Mouse (Mus musculus): ENCODE results near the gene Zdhhc7. TPM values are rescaled to one million over a fixed set of nuclear protein-coding genes. Genes with fewer than 3 reads are reported as not detected.

Zdhhc7 gene
- polyA plus RNA-seq, 1 experiment from 2014 or later = 24.7 TPM

DNA sequence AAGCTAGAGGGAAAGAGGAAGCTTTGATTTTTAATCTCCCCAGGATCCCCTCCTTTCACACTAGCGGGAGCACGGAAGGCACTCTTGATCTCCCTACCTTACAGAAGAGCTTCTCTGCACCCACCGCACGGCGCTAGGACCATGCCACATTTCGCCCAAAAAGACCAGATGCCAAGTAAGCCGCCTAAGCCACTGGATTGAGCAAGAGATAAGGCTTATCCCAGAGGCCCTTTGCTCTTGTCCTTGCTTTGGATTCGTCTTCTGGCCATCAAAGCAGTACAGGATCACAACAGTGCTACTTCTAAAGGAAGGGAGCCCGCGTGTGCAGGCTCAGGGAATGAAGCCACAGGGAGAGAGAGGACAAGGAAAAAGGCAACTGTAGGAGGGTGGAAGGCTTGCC is 6.5 kb downstream of the Zdhhc7 start:
- no peak for ATAC-seq (replicated peaks; ENCODE audit: insufficient number of reproducible peaks, low FRiP score, low TSS enrichment)
- Histone ChIP-seq H3K4me2 (no peak overlapping the region), H3K36me3 (ENCODE audit: control insufficient read depth, insufficient read depth, low read length) (0 out of 2 replicates have a peak, but pooled peaks cover 4% of the 10 kb centered on the region), H3K27ac (ENCODE audit: low read depth, low read length) (no peak overlapping the region), H3K9ac (ENCODE audit: low read depth, low read length) (no peak overlapping the region), H3K4me3 (ENCODE audit: low read depth, low read length) (no peak overlapping the region), H3K9me3 (replicated peaks; ENCODE audit: control insufficient read depth, low read length) (no peaks in the 10 kb centered on the region), H3K4me1 (ENCODE audit: control insufficient read depth, insufficient read depth, low read length) (peaks cover under 1% of the 10 kb centered on the region; the same call in 1 of the 2 replicates), H3K27me3 (ENCODE audit: control insufficient read depth, insufficient read depth, low read length) (no peaks in the 10 kb centered on the region)
- WGBS (ENCODE audit: insufficient replicate concordance) = 86% methylated on average over 10 of the region's 10 CpGs

DNA sequence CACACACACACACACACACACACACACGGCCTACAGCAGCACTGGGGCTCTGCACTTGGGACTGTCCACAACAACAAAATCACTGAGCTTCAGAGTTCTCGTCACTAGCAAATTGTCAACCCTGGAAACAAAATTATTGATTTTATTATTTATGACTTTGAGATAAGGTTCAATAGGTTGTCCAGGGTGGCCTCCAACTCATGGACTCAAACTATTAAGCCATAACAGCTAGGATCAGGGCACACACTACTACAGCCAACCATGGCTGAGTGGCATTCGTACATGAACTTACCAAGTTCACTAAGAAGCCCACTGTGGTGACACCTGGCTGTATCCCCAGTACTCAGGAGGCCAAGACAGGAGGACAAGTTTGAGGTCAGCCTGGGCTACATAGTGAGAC is 8.2 kb downstream of the Zdhhc7 start:
- H3K4me3 ChIP-seq (ENCODE audit: low read depth, low read length) = no peak overlapping the region
- H3K27ac ChIP-seq (ENCODE audit: low read depth, low read length) = no peak overlapping the region
- H3K27me3 ChIP-seq (ENCODE audit: control insufficient read depth, insufficient read depth, low read length) = no peaks in the 10 kb centered on the region
- H3K9ac ChIP-seq (ENCODE audit: low read depth, low read length) = no peak overlapping the region
- H3K36me3 ChIP-seq (ENCODE audit: control insufficient read depth, insufficient read depth, low read length) = peaks cover 9% of the 10 kb centered on the region
- no peaks in the 10 kb centered on the region for H3K4me1 ChIP-seq (ENCODE audit: control insufficient read depth, insufficient read depth, low read length)
- H3K9me3 ChIP-seq (replicated peaks; ENCODE audit: control insufficient read depth, low read length) = no peaks in the 10 kb centered on the region
- ATAC-seq (replicated peaks; ENCODE audit: insufficient number of reproducible peaks, low FRiP score, low TSS enrichment) = no peak
- WGBS (ENCODE audit: insufficient replicate concordance) = 90% methylated on average over 3 of the region's 3 CpGs
- no peak overlapping the region for H3K4me2 ChIP-seq

DNA sequence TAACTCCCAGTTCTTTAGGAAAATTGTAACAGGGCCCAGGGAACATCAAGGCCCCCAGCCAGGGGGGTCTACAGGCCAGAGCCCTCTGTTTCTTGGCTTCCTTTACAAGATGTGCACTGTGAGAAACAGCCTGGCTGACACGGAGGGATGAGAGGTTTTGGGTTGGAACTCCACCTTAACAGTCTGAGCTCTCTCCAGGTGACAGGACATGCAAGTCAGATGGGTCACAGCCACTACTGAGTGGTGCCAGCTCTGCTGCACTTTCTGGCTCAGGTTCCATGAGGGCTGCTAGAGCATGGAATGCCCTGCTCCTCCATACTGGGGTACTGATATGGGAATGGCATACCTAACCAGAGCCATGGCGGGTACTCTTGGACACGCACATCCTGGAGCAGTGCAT is 10.2 kb downstream of the Zdhhc7 start:
- H3K36me3 ChIP-seq (ENCODE audit: control insufficient read depth, insufficient read depth, low read length) = peaks cover 25% of the 10 kb centered on the region
- no peak overlapping the region for H3K4me3 ChIP-seq (ENCODE audit: low read depth, low read length)
- no peaks in the 10 kb centered on the region for H3K4me1 ChIP-seq (ENCODE audit: control insufficient read depth, insufficient read depth, low read length)
- ATAC-seq (replicated peaks; ENCODE audit: insufficient number of reproducible peaks, low FRiP score, low TSS enrichment) = no peak
- no peak overlapping the region for H3K4me2 ChIP-seq
- 83% methylated on average over 3 of the region's 3 CpGs for WGBS (ENCODE audit: insufficient replicate concordance)
- H3K27me3 ChIP-seq (ENCODE audit: control insufficient read depth, insufficient read depth, low read length) = no peaks in the 10 kb centered on the region
- H3K9me3 ChIP-seq (replicated peaks; ENCODE audit: control insufficient read depth, low read length) = no peaks in the 10 kb centered on the region
- no peak overlapping the region for H3K27ac ChIP-seq (ENCODE audit: low read depth, low read length)
- H3K9ac ChIP-seq (ENCODE audit: low read depth, low read length) = no peak overlapping the region

DNA sequence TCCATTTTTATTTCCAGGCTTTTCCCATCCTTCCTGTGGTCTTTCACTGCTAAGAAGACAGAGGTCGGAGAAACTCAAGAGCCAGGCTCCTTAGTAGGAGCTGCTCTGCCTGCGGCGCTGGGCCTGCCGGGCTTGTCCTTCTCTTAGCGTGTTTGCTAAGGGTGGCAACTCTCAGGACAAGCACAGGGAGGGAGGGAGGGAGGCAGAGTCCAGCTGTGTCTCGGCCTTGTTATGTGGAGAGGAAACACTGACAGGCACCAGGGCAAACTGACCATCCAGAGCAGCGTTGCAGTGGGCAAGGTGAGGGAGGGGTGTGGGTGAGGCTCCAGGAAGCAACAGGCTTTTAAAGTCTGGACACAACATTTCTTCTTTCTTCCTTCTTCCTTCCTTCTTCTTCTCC is 11.8 kb downstream of the Zdhhc7 start:
- Histone ChIP-seq H3K4me2 (no peak overlapping the region), H3K4me3 (ENCODE audit: low read depth, low read length) (no peak overlapping the region), H3K27ac (ENCODE audit: low read depth, low read length) (no peak overlapping the region), H3K36me3 (ENCODE audit: control insufficient read depth, insufficient read depth, low read length) (peaks cover 32% of the 10 kb centered on the region), H3K9me3 (replicated peaks; ENCODE audit: control insufficient read depth, low read length) (no peaks in the 10 kb centered on the region), H3K9ac (ENCODE audit: low read depth, low read length) (no peak overlapping the region), H3K4me1 (ENCODE audit: control insufficient read depth, insufficient read depth, low read length) (no peaks in the 10 kb centered on the region), H3K27me3 (ENCODE audit: control insufficient read depth, insufficient read depth, low read length) (no peaks in the 10 kb centered on the region)
- ATAC-seq (replicated peaks; ENCODE audit: insufficient number of reproducible peaks, low FRiP score, low TSS enrichment) = no peak
- WGBS (ENCODE audit: insufficient replicate concordance) = 75% methylated on average over 7 of the region's 7 CpGs

DNA sequence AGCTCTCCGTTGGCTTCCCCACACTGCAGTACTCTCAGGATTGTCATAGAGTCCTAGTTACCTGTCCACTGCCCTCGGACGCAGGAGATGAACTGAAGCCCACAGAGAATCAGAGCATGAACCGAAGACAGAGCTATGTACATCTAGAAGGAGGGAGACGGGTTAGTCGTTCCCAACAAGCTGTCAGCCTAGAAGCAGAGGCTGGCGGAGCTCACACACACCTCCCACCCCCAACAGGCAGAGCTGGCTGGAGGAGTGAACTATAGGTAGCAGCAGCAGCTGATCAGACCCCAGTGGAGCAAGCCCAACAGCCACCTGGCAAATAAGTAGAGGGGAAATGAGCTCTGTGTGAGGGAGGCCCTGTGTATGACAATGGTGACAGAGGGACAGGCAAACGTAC is 16.5 kb downstream of the Zdhhc7 start:
- 84% methylated on average over 8 of the region's 8 CpGs for WGBS (ENCODE audit: insufficient replicate concordance)
- Histone ChIP-seq H3K9me3 (replicated peaks; ENCODE audit: control insufficient read depth, low read length) (no peaks in the 10 kb centered on the region), H3K27me3 (ENCODE audit: control insufficient read depth, insufficient read depth, low read length) (no peaks in the 10 kb centered on the region), H3K9ac (ENCODE audit: low read depth, low read length) (no peak overlapping the region), H3K4me3 (ENCODE audit: low read depth, low read length) (no peak overlapping the region), H3K36me3 (ENCODE audit: control insufficient read depth, insufficient read depth, low read length) (peaks cover 36% of the 10 kb centered on the region), H3K4me1 (ENCODE audit: control insufficient read depth, insufficient read depth, low read length) (no peaks in the 10 kb centered on the region), H3K4me2 (no peak overlapping the region), H3K27ac (ENCODE audit: low read depth, low read length) (no peak overlapping the region)
- ATAC-seq (replicated peaks; ENCODE audit: insufficient number of reproducible peaks, low FRiP score, low TSS enrichment) = no peak; the same call in 1 of the 2 replicates

DNA sequence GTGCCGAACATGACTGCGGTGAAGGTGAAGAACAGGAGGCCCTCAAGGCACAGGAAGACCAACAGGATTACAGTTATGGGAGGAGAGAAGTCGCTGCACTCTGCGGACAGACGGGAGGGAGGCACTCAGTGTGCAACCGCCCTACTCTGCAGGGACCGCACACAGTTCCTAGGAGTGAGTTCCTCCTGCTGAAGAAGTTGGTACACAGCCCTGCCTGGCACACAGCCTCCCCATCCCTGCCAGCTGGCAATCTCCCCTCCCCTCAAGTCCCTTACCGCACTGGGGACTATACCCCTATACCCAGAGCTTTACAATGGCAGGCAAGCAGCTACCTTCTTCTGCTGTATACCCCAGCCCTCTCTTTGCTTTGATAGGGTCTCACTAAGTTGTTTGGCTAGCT is 18.0 kb downstream of the Zdhhc7 start:
- no peaks in the 10 kb centered on the region for H3K9me3 ChIP-seq (replicated peaks; ENCODE audit: control insufficient read depth, low read length)
- no peak; the same call in 1 of the 2 replicates for ATAC-seq (replicated peaks; ENCODE audit: insufficient number of reproducible peaks, low FRiP score, low TSS enrichment)
- H3K27ac ChIP-seq (ENCODE audit: low read depth, low read length) = no peak overlapping the region
- no peak overlapping the region for H3K4me2 ChIP-seq
- no peaks in the 10 kb centered on the region for H3K27me3 ChIP-seq (ENCODE audit: control insufficient read depth, insufficient read depth, low read length)
- no peak overlapping the region for H3K9ac ChIP-seq (ENCODE audit: low read depth, low read length)
- H3K36me3 ChIP-seq (ENCODE audit: control insufficient read depth, insufficient read depth, low read length) = peaks cover 31% of the 10 kb centered on the region
- H3K4me3 ChIP-seq (ENCODE audit: low read depth, low read length) = no peak overlapping the region
- WGBS (ENCODE audit: insufficient replicate concordance) = 94% methylated on average over 8 of the region's 8 CpGs
- H3K4me1 ChIP-seq (ENCODE audit: control insufficient read depth, insufficient read depth, low read length) = no peaks in the 10 kb centered on the region

DNA sequence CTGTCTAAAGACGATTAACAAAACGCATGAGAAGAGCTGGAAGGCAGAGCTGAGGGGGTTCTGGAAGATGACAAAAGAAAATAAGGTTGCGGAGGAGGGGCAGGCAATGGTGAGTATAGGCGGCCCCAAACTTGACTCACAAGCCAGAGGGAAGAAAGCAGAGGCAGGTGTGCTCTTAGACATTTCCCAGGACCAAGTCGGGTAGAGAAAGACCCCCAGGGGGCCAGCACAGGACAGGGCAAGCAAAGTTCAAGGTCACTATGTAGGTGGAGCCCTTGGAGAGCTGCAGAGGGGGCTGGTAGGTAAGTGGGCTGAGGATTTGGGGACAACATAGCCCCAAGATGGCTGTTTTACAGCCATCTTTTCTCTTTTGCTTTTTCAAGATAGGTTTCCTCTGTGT is 21.9 kb downstream of the Zdhhc7 start:
- Histone ChIP-seq H3K27ac (ENCODE audit: low read depth, low read length) (no peak overlapping the region), H3K4me2 (no peak overlapping the region), H3K4me1 (ENCODE audit: control insufficient read depth, insufficient read depth, low read length) (no peaks in the 10 kb centered on the region), H3K9ac (ENCODE audit: low read depth, low read length) (no peak overlapping the region), H3K9me3 (replicated peaks; ENCODE audit: control insufficient read depth, low read length) (no peaks in the 10 kb centered on the region), H3K36me3 (ENCODE audit: control insufficient read depth, insufficient read depth, low read length) (peaks cover 8% of the 10 kb centered on the region), H3K4me3 (ENCODE audit: low read depth, low read length) (no peak overlapping the region), H3K27me3 (ENCODE audit: control insufficient read depth, insufficient read depth, low read length) (no peaks in the 10 kb centered on the region; the same call in 1 of the 2 replicates)
- 56% methylated on average over 5 of the region's 5 CpGs for WGBS (ENCODE audit: insufficient replicate concordance)
- ATAC-seq (replicated peaks; ENCODE audit: insufficient number of reproducible peaks, low FRiP score, low TSS enrichment) = no peak

DNA sequence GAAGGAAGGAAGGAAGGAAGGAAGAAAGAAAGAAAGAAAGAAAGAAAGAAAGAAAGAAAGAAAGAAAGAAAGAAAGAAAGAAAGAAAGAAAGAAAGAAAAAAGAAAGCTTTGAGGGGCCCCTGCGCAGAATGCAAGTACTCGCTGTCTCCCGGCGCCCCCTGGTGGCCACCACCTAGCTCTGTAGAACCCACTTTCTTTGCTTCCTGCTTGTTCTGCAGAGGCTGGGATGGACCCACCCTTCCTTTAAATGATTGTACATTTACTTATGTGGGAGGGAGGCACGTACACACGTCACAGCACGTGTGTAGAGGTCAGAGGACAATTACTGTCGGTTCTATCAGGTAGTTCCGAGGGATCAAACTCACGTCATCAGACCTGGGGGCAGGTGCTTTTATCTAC is 23.2 kb downstream of the Zdhhc7 start:
- Histone ChIP-seq H3K9me3 (replicated peaks; ENCODE audit: control insufficient read depth, low read length) (no peaks in the 10 kb centered on the region), H3K9ac (ENCODE audit: low read depth, low read length) (no peak overlapping the region), H3K4me3 (ENCODE audit: low read depth, low read length) (no peak overlapping the region), H3K27ac (ENCODE audit: low read depth, low read length) (no peak overlapping the region), H3K27me3 (ENCODE audit: control insufficient read depth, insufficient read depth, low read length) (peaks cover 3% of the 10 kb centered on the region; the same call in 1 of the 2 replicates), H3K4me2 (no peak overlapping the region), H3K36me3 (ENCODE audit: control insufficient read depth, insufficient read depth, low read length) (peaks cover 8% of the 10 kb centered on the region), H3K4me1 (ENCODE audit: control insufficient read depth, insufficient read depth, low read length) (no peaks in the 10 kb centered on the region)
- 17% methylated on average over 10 of the region's 10 CpGs for WGBS (ENCODE audit: insufficient replicate concordance)
- ATAC-seq (replicated peaks; ENCODE audit: insufficient number of reproducible peaks, low FRiP score, low TSS enrichment) = no peak

DNA sequence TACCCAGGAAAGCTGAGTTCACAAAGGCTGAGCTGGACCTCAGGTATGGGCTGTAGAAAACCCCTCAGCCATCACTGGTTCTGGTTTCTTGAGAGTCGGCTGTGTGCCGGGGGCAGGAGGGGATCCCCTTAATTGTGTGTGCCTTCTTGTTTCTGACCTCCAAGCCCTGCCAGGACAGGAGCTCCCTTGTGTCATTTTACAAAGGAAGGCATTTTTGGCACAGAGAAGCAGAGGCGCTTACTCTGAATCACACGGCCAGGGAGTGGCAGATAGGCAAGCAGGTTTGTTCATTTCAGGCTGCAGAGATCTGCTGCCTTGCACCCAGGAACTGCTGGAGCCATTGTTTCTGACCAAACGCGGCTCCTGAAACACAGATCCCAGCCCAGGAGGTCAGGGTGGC is 25.9 kb downstream of the Zdhhc7 start:
- Histone ChIP-seq H3K9me3 (replicated peaks; ENCODE audit: control insufficient read depth, low read length) (no peaks in the 10 kb centered on the region), H3K4me1 (ENCODE audit: control insufficient read depth, insufficient read depth, low read length) (0 out of 2 replicates have a peak, but pooled peaks cover 5% of the 10 kb centered on the region), H3K4me2 (no peak overlapping the region), H3K36me3 (ENCODE audit: control insufficient read depth, insufficient read depth, low read length) (no peaks in the 10 kb centered on the region), H3K27ac (ENCODE audit: low read depth, low read length) (no peak overlapping the region), H3K27me3 (ENCODE audit: control insufficient read depth, insufficient read depth, low read length) (peaks cover 3% of the 10 kb centered on the region; the same call in 1 of the 2 replicates), H3K4me3 (ENCODE audit: low read depth, low read length) (no peak overlapping the region), H3K9ac (ENCODE audit: low read depth, low read length) (no peak overlapping the region)
- 69% methylated on average over 6 of the region's 6 CpGs for WGBS (ENCODE audit: insufficient replicate concordance)
- ATAC-seq (replicated peaks; ENCODE audit: insufficient number of reproducible peaks, low FRiP score, low TSS enrichment) = no peak

Measured in heart, embryonic 11.5 days (tissue).